Mouse (Mus musculus): ENCODE results near the gene Card11. TPM values are rescaled to one million over a fixed set of nuclear protein-coding genes. Genes with fewer than 3 reads are reported as not detected.

Gene Card11
- polyA plus RNA-seq, 1 experiment from 2014 or later = 0.20 TPM

Small RNAs within 50 kb of the gene (microRNA-seq; reads per million reads assigned to microRNA genes)
- gene Gm44385 (ENCODE audit: borderline number of aligned reads) = not detected

Other genes with a start within 250 kb of the Card11 start
- gene Gna12, start 170.2 kb downstream of the Card11 start, polyA plus RNA-seq (2015; fragmentation: Nextera tagmentation; extraction: Ambion mirVana) = 24.6 and 35.3 TPM in 2 replicates
- gene Sdk1, start 240.9 kb upstream of the Card11 start, polyA plus RNA-seq (2015; fragmentation: Nextera tagmentation; extraction: Ambion mirVana) = 2.6 TPM in 2 replicates